Mouse (Mus musculus) testis, adult 2 months (tissue): ENCODE measurements around the gene Mthfd2l.

ENCODE experiments used
- CTCF ChIP-seq: fragments of 200-500 bp; IDR thresholded peaks from 2 replicates; pipeline ENCODE4 v1.5.1; 2012; ENCODE audit warnings: low read depth, mild to moderate bottlenecking, inconsistent platforms, low read length, moderate library complexity; ENCODE audit not compliant: control insufficient read depth, insufficient read depth, insufficient replicate concordance
- POLR2A ChIP-seq: fragments of 200-500 bp; IDR thresholded peaks from 2 replicates; pipeline ENCODE4 v1.6.1; 2012; ENCODE audit warnings: low read depth, mild to moderate bottlenecking, inconsistent platforms, low read length, moderate library complexity; ENCODE audit not compliant: control insufficient read depth

DNA sequence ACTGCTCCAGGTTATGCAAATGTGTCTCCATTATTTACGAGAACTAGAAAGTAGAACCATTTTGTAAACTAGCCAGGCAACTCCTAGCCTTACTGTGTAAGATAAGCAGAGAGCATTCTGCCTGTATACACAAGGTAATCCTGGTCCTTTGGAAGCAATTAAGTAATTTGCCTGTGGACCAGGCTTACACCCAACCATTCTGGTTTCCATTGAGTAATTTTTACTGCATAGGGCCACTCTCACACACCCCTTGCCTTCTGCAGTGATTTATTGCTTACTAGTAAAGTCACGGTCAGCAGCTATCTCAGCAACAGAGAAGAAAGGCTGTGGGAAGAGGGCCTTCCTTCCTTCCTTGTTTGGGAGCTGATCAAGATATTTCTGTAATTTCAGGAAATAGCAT lies 5.8 kb downstream of the Mthfd2l start:
- TF ChIP-seq CTCF (no peak), POLR2A (no peak)
